Mouse (Mus musculus) adipocyte (in vitro differentiated cells): Measurements from ENCODE around the gene Ldhal6b.

ENCODE experiments used
- DNase-seq: peaks from one replicate; pipeline ENCODE4 v3.0.0-alpha.2; 2016; ENCODE audit warnings: low spot score

Ldhal6b gene

DNA sequence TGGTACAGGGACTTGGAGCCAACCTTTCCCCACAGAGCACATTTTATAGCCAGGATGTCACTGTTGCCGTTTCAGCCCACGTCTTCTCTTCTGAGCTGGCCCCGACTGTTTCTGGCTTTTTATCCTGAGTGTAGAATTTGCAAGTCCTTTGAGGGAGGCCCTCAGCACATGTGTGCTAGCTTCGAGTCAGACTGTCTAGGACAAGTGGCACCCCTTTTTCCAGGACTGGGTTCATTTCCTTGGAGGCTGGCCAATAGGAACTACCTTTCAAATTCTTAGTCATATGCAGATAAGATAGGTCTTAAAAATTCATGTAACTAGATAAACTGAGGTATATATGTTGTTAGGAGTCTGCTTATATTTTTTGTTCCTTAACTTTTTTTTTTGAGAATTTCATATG lies 8.2 kb downstream of the Ldhal6b start:
- no peak for DNase-seq

DNA sequence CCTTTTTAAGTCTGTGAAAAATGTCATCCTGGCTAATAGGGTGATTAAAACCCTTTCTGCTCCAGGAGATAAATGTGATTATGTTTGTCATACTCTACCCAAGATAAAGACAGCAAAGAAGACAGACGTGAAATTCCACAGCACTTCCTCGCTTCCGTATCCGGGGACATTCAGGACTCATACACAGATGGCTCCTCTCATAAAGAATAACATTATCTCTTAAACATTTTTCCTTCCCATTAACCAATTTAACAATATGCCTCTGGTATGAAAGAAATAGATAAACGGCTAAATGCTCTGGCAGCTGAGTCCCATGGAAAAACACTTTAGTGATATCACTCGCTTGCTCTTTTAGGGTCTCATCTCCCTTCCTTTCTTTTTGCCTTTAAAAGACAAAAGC lies 11.5 kb downstream of the Ldhal6b start:
- no peak for DNase-seq

DNA sequence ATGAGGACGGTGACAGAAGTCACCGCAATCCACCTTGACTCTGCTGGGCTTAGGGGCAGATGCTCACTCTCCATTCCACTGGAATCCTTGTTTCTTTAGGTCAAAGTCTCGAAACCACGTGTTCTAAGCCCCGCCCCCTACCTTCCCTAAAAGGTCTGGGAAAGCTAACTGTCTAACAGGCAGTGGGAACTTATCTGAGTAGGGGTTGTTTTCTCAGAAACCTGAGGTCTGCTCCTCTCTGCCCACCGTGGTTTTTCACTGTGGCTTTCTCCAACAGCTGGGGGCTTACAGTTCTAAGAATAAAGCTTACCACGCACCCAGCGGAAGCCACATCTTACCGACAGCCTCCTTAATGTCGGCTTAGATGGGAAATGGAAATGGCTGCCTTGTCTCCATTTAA lies 12.0 kb downstream of the Ldhal6b start:
- no peak for DNase-seq

DNA sequence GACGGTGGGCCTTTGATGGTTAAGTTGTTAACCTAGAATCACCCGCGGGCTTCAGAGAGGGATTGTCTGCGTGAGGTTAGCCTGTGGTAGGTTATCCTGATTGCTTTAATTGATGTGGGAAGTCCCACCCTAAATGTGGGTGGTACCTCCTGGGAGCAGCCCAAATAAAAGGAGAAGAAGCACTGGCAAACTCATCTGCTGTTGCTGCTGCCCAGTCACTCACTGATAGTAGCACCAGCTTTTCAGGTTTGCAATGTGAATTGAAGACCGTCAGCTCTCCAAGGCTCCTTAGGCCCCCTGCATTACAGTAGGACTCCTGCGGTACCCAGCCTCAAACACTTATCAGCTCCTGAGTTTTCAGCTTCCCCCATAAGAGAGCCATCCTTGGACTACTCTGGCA lies 14.7 kb downstream of the Ldhal6b start:
- no peak for DNase-seq

DNA sequence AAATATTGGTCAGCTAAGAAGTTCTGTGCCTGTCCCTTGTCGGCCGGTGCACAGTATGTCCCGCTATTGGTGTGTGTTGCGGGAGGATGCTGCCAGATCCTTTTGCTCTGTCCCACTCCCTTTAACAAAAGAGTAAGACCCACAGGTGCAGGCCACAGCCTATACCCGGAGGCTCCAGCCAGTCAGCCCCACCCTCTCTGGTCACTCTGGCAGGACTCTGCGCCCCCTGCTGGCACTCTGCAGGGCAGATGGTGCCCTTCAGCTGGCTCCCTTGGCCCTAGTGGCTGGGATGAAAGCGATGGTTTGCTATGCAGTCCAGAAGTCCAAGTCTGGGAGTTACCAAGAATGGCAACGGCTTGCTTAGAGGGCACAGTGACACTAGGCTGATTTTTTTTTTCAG lies 15.9 kb downstream of the Ldhal6b start:
- peak; percentile 81 for DNase-seq

DNA sequence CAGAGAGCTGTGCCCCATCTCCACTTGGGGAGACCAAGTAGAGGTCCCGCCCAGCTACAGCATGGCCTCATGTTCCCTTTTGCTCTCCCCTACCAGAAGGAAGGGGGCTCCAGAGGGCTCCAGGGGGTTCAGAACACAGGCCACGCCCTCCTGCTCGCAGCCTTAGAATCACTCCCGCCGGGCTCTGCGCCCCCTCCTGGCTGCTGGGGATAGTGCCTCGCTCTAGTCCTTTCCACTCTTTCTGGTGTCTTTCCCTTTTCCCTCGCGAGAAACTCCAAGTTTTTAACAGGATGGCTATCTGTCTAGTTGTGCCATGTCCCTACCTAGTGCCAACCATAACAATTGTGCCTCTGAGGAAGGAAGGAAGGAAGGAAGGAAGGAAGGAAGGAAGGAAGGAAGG lies 16.5 kb downstream of the Ldhal6b start:
- DNase-seq = peak; percentile 74

DNA sequence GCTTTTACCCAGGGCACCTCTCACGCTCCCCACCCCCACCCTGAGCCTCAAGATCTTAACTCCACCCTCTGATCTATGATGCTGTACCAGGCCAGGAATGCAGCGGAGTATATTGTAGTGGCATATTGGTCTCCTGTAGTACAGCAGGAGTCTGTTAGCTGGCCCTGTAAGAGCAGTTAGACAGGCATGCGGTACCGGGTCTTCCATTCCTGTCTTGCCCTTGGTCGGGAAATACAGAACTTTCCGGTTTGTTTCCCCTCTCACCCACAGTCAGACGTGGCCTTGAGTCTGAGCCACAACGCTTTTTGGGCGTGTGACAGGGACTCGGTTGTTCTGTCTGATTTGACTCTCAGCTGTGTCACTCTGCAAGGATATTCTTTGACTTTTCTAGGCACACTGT lies 17.3 kb downstream of the Ldhal6b start:
- DNase-seq = no peak

DNA sequence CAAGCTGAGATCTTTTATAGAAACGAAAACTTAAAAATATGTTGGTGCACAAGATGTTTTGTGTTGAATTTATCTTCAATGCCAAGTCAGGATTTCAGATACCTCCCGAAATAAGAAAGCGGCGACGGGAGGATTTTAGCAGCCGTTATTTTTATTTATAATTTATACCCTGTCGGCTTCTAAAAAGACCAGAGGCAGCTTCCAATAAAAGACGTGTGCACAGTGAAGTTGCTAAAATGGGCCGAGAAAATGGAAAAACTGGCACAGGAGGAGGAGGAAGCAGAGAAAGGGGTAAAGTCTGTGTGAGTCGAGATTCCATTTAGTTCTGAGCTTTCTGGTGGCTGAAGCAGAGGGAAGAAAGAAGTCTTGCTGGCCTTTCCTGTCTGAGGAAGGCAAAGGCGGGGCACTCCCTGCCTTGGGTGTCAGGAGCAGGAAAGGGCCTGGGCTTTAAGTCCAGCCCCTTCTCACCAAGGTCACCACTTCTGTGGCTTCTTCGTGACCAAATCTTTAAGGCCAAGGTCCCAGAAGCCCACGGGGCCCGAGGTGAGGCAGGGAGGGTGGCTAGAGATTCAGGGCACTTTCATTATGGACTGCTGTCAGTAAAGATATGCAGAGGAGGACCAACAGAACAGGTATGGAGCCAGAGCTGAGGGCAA lies 18.0 kb downstream of the Ldhal6b start:
- no peak for DNase-seq

DNA sequence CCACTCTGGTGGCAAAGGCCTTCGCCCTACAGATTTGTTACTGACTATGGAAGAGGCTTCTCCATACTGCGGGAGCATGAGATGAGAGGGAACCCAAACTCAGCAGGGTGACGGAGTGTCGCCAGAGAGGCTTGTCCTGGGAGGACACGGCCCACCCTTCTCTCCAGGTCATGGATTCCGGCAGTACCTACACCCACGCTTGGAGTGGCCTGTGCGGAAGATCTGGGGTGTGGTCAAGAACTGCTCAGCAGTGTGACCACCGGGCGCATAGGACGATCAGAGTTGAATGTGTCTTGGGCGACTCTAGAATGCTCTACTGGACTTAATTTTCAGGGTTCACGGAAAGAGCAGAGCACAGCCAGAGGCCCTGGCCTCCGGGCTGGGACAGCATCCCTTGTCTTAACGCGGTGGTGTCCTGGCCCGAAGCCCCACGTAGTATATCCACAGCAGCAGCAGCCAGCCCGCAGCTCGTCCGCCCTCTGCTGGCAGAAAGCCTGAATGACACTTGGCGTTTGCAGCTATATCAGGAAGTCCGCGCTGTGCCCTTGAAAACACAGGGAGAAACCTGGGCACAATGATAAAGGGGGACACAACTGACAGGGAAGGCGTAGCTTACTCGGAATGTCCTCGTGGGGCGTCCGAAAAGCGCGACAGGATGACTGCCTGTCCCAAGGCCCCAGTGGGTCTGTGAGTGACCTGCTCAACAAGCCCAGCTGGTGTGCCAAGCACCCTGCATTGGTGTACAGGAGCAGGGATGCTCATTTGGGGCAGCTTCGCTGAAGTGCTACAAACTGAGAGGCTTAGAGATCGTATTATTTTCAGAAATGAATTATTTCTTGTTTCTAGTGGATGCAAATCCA lies 21.2 kb downstream of the Ldhal6b start:
- peak; percentile 69 for DNase-seq

DNA sequence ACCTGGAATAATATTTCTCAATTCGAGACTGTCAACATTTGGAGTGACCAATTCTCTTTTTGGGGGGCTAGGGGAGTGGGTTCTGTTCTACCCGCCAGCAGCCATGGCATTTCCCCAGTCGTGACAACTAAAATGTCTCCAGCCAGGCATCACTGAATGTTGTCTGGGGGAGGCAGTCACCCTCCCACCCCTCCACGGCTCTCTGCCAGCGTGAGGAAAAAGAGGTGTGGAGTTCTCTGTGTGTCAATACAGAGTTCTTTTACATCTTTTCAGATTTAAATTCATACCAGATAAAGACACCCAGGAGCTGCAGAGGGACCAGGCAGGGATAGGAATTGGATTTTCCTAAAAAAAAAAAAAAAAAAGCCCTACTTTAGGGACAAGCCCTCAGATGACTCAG lies 22.4 kb downstream of the Ldhal6b start:
- DNase-seq = no peak

DNA sequence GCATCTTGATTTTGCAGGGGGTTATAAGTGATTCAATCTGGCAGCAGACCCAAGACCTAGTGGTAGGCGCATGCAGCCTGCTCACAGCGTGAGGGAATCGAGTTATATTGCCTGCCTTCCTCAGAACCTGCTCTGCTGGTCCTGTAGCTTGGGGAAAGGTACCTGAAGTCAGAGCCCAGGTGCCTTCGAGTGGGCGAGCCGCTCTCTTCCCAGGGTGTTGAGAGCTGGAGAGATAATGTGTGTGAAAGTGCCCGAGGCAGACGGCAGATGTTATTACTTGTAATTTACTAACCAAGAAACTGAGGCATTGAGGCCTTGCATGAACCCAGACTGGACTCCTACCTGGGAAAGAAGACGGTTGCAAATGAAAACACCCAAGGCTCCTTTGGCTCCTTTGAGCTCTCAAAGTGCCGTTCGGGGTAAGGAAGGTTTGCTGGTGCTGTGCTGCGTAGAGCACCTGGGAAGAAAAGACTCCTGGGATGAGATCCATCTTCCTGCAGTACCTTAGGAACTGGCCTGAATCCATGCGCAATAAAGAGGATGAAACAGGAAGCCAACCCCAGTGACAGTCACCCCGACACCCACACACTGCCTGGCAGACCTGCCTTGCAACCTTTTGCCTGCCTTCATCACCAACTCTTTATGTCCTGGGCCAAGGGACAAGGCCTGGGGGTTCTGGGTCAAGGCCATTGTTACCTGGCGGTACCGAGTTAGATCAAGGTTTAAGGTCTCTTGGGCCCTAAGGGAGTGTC lies 22.9 kb downstream of the Ldhal6b start:
- DNase-seq = no peak

DNA sequence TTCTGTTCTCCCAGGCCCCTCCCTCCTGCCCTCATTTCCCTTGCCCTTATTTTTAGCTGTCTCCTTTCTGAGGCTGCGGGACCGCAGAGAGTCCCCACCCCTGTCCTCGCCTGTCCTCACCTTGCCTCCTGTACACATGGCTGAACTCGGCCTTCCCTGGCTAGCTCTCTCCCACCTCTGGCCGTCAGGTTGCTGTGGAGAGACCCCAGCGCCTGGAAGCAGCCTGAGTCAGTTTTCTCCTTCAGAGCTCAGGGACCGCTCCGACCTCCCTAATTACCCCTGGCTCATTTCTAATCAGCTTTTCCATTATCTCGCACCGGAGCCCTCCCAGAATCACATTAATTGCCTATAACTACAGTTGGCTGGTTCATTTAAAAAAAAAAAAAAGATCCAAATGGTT lies 27.9 kb downstream of the Ldhal6b start:
- DNase-seq = no peak

DNA sequence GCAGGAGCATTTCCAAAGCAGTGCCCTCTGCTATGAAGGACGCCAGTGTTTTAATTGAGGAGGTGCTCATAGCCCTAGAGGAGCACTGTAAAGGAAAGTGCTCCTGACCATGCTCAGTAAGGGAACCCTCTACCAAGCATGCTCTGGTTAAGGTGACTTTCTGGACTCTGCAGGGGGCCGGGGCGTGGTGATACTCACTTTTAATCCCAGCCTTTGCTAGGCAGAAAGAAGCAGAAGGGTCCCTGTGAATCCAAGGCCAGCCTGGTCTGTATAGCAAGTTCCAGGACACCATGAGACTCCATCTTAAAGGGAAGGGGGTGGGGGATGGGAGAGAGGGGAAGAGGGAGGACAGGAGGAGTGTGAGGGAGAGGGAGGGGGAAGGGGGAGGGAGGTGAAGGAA lies 30.2 kb downstream of the Ldhal6b start:
- DNase-seq = no peak

DNA sequence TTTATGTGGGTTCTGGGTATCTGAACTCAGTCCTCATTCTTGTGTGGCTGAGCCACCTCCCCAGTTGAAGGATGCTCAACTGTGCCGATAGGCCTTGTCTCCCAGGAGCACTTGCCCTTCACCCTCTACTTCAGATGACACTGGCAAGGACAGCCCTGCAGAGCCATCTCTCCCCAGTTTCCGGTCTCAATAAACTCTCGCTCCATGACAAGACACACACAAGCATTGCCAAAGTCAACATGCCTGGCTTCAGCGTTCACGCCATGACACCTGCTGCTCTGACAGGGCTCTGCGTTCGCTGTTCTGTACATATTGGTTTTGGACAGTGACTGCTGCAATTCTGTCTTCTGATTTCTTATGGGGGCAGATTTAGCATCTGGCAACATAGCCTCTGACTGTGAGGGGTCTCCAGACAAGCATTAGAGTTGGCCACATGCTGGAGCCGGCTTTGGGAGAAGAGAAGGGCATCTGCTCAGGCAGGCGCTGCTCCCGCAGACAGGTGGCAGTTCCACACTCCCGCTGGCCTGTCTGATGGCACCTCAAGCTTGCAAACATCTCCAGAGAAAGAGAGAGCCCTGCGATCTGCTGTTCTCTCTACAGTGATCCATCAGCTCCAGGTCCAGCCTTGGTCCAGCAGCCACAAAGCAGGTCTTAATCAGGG lies 31.6 kb downstream of the Ldhal6b start:
- DNase-seq = no peak

DNA sequence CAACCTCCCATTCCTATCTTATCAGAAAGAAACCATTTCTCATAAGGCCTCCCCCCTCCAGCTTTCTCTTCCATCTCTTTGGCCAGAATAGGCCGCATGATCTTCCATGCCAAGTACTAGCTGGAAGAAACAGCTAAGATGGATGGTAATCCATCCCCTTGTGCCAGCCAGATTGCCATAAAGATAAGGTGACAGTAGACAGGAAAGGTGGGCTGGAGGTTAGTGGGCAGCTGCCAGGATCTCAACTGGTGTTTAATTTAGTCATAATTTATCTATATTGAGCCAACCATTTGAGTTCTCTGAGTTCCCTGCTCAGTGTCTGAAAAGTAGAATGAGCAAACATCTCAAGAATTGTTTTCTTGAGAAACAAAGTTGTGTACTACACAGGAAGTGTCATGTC lies 32.9 kb downstream of the Ldhal6b start:
- DNase-seq = no peak

DNA sequence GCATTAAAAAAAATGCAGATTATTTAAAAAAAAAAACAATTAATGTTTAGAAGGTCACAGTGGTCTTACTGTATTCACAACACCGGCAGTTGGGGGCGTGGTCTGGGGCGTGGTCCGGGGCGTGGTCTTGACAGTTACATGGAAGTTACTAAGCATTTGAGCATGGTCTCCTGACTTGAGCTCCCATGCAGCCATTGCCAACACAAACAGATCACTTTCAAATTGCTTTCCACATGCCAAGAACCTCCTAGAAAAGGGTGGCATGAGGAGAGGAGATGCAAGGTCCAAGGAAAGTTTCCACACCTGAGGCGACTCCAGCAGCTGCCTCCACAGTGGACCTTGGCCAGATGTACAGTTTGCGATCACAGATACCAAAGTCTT lies 40.6 kb downstream of the Ldhal6b start:
- peak; percentile 23 for DNase-seq

DNA sequence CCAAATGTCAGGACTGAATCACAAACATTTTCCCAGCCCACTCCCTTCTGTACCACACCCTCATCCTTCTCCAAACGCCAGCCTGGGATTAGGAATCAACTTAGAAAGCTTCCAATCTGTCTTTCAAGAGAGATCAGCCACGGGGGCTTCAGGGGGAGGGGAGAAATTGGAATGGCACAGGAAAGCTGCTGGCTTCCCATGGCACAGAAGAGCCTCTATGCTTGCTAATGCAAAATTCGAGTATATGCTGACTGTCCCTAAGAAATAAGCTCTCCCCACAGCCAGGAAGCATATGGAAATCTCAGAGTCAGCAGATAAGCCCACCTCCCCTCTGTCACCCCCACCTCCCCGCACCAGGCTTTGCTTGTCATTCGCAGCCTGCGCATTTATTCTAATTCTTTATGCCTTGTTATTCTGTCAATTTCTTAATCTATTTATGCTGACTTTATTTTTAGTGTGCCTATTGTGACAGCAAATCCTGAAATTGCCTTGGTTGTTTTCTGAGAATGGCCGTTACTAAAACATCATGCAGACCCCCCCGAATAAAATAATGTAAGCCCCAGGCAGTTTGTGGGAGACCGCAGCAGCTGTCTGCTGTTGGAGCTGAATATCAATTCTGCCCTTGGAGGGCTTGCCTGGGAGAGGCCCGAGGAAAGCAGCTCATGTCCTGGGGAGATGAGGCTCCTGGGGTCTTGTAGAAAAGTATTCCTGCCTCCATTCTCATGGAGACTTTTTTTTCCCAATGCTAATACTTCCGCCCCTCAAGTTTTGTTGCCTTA lies 41.2 kb downstream of the Ldhal6b start:
- no peak for DNase-seq

DNA sequence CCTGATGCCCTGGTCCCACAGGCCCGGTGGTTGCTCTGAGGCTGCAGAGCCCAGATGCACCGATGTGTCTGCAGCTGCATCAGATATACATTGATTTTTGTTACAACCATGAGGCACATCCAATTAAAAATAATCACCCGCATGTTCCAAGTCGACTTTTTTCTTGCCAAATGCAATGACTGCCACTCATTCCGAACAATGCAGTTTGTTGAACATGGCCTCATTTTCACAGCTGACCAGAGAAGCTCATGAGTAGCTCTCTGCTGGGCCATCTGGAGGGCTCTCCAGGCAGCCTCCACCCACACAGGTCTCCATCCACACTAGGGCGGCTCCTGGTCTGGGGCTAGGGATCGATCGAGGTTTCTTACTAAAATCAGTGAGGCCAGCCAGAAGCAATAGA lies 45.6 kb downstream of the Ldhal6b start:
- no peak for DNase-seq

DNA sequence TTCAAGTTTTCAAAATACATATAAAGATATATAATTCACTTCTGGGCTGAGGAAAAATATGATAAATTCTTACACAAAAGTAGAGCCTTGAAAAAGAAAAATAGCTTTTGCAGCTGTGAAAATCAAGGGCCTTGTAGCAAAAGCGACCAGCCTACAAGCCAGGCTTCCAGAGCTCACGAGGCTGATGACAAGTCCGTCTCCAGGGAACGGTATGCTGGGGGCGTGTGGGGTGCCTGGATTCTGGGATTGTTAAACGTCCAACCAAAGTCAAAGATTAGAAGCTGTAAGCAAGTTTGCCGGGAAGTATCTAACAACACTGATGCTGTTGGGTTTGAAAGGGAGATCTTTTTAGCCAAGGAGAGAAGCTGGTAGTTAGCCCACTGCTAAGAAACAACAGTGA lies 47.0 kb downstream of the Ldhal6b start:
- DNase-seq = no peak

DNA sequence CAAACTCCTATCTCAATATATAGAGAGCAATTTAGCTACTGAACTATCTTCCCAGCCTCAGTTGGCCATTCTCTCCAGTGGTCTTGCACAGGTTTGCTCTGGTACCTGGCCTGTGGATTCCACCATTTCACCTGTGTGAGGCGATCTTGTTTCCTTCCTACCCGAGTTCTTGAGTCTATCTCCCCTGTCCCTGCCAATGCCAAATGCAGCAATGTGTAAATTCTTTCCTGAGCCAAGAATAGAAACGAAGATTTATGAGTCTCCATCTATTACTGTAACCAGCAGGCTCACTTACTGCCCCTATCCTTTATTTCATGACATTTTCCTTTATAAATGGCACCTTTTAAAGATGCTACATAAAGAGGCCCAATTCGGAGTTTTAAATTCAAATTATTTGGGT lies 47.5 kb downstream of the Ldhal6b start:
- DNase-seq = no peak
